Mouse (Mus musculus) liver, embryonic 16.5 days (tissue): Measurements from ENCODE around the gene Tmem72. TPM values are rescaled to one million over a fixed set of nuclear protein-coding genes. Genes with fewer than 3 reads are reported as not detected.

Experiments used
- ATAC-seq: fragments of 200-750 bp; cut with Nextera tagmentation; 2 replicates; pipeline ENCODE4 v1.8.0; 2017; ENCODE audit warnings: low read depth, mild to moderate bottlenecking, moderate number of reproducible peaks, moderate library complexity
- H3K27ac ChIP-seq: fragments of 300-500 bp; sonication (generic); 2 replicates; pipeline ENCODE4 v1.5.1; 2014; ENCODE audit warnings: mild to moderate bottlenecking, low read length
- H3K27me3 ChIP-seq: fragments of 300-500 bp; sonication (generic); 2 replicates; pipeline ENCODE4 v1.6.1; 2014; ENCODE audit warnings: low read depth, low read length, mixed read lengths; ENCODE audit not compliant: control insufficient read depth, insufficient read depth
- H3K36me3 ChIP-seq: fragments of 300-500 bp; sonication (generic); 2 replicates; pipeline ENCODE4 v1.6.1; 2014; ENCODE audit warnings: mild to moderate bottlenecking; ENCODE audit not compliant: control insufficient read depth, insufficient read depth
- H3K4me1 ChIP-seq: fragments of 300-500 bp; sonication (generic); 2 replicates; pipeline ENCODE4 v1.6.1; 2014; ENCODE audit warnings: low read depth, low read length, mixed read lengths; ENCODE audit not compliant: control insufficient read depth
- H3K4me2 ChIP-seq: fragments of 300-500 bp; sonication (generic); 2 replicates; pipeline ENCODE4 v1.6.1; 2014; ENCODE audit warnings: low read depth, low read length, mixed read lengths
- H3K4me3 ChIP-seq: fragments of 300-500 bp; sonication (generic); 2 replicates; pipeline ENCODE4 v1.5.1; 2014; ENCODE audit warnings: low read depth, mild to moderate bottlenecking, low read length
- H3K9ac ChIP-seq: fragments of 300-500 bp; sonication (generic); 2 replicates; pipeline ENCODE4 v1.6.1; 2014; ENCODE audit warnings: low read depth, low read length
- H3K9me3 ChIP-seq: fragments of 300-500 bp; sonication (generic); replicated peaks from 2 replicates; pipeline ENCODE4 v1.6.1; 2016; ENCODE audit warnings: low read length; ENCODE audit not compliant: control insufficient read depth
- WGBS: fragments of 180-500 bp; shearing (Covaris S2); extraction: QIAGEN DNeasy Blood & Tissue Kit; methylation state at CpG from one replicate; pipeline ENCODE4 v1.1.7; 2014; ENCODE audit not compliant: insufficient replicate concordance; 5-methylcytosine and 5-hydroxymethylcytosine counted together
- polyA plus RNA-seq: library from polyadenylated mRNA; unstranded; fragments of >200 nt; fragmentation: Nextera tagmentation; extraction: Ambion mirVana; gene quantifications from 2 replicates; pipeline ENCODE4 v1.2.1, GENCODE M21; 2015

The Tmem72 gene
- polyA plus RNA-seq, 1 experiment from 2014 or later = 0.15 TPM

GRCm38 (mm10) chr6:116718920-116719319, 2.2 kb upstream of the Tmem72 start:
- no peaks in the 10 kb centered on the region for H3K4me1 ChIP-seq
- H3K27me3 ChIP-seq = no peaks in the 10 kb centered on the region
- H3K27ac ChIP-seq = no peak overlapping the region
- no peaks in the 10 kb centered on the region for H3K9me3 ChIP-seq
- H3K9ac ChIP-seq = no peak overlapping the region
- no peaks in the 10 kb centered on the region for H3K36me3 ChIP-seq
- H3K4me2 ChIP-seq = no peak overlapping the region
- 31% methylated on average over 4 of the region's 4 CpGs for WGBS
- ATAC-seq = no peak
- H3K4me3 ChIP-seq = no peak overlapping the region

- Histone ChIP-seq H3K36me3 (no peaks in the 10 kb centered on the region), H3K27me3 (no peaks in the 10 kb centered on the region), H3K27ac (no peak overlapping the region), H3K4me2 (no peak overlapping the region), H3K9me3 (no peaks in the 10 kb centered on the region), H3K4me3 (no peak overlapping the region), H3K4me1 (no peaks in the 10 kb centered on the region), H3K9ac (no peak overlapping the region)
- no peak for ATAC-seq
- 67% methylated on average over 4 of the region's 4 CpGs for WGBS
These were observed 1.6 kb upstream of the Tmem72 start for GRCm38 (mm10) chr6:116718361-116718760.

GRCm38 (mm10) chr6:116717851-116718250, 1.1 kb upstream of the Tmem72 start:
- 65% methylated on average over 7 of the region's 7 CpGs for WGBS

GRCm38 (mm10) chr6:116715166-116715565, 1.5 kb downstream of the Tmem72 start:
- 49% methylated on average over 2 of the region's 2 CpGs for WGBS
- Histone ChIP-seq H3K4me3 (no peak overlapping the region), H3K27ac (no peak overlapping the region), H3K4me2 (no peak overlapping the region), H3K9me3 (no peaks in the 10 kb centered on the region), H3K36me3 (no peaks in the 10 kb centered on the region), H3K4me1 (no peaks in the 10 kb centered on the region), H3K9ac (no peak overlapping the region), H3K27me3 (no peaks in the 10 kb centered on the region)
- ATAC-seq = no peak

More at GRCm38 (mm10) chr6:116717851-116718250, 1.1 kb upstream of the Tmem72 start:
- Histone ChIP-seq H3K27ac (no peak overlapping the region), H3K27me3 (no peaks in the 10 kb centered on the region), H3K4me2 (no peak overlapping the region), H3K36me3 (no peaks in the 10 kb centered on the region), H3K4me3 (no peak overlapping the region), H3K9me3 (no peaks in the 10 kb centered on the region), H3K4me1 (no peaks in the 10 kb centered on the region), H3K9ac (no peak overlapping the region)
- no peak for ATAC-seq

- no peak overlapping the region for H3K4me2 ChIP-seq
- H3K4me1 ChIP-seq = no peaks in the 10 kb centered on the region
- H3K27me3 ChIP-seq = no peaks in the 10 kb centered on the region
- H3K9me3 ChIP-seq = no peaks in the 10 kb centered on the region
- H3K27ac ChIP-seq = no peak overlapping the region
- 60% methylated on average over 5 of the region's 5 CpGs for WGBS
- no peak overlapping the region for H3K4me3 ChIP-seq
- ATAC-seq = no peak
- H3K9ac ChIP-seq = no peak overlapping the region
- H3K36me3 ChIP-seq = no peaks in the 10 kb centered on the region
These were observed 2.1 kb downstream of the Tmem72 start for GRCm38 (mm10) chr6:116714576-116714975.

GRCm38 (mm10) chr6:116713966-116714365, 2.7 kb downstream of the Tmem72 start:
- H3K27ac ChIP-seq = no peak overlapping the region
- H3K36me3 ChIP-seq = no peaks in the 10 kb centered on the region
- H3K4me1 ChIP-seq = no peaks in the 10 kb centered on the region
- no peaks in the 10 kb centered on the region for H3K27me3 ChIP-seq
- no peak overlapping the region for H3K9ac ChIP-seq
- no peak overlapping the region for H3K4me3 ChIP-seq
- no peak overlapping the region for H3K4me2 ChIP-seq
- 55% methylated on average over 3 of the region's 3 CpGs for WGBS
- no peak for ATAC-seq
- H3K9me3 ChIP-seq = no peaks in the 10 kb centered on the region

- H3K4me3 ChIP-seq = no peak overlapping the region
- no peak overlapping the region for H3K9ac ChIP-seq
- no peak for ATAC-seq
- no peaks in the 10 kb centered on the region for H3K9me3 ChIP-seq
- 69% methylated on average over 3 of the region's 3 CpGs for WGBS
- no peak overlapping the region for H3K4me2 ChIP-seq
- H3K4me1 ChIP-seq = no peaks in the 10 kb centered on the region
- H3K27ac ChIP-seq = no peak overlapping the region
- H3K36me3 ChIP-seq = no peaks in the 10 kb centered on the region
- H3K27me3 ChIP-seq = no peaks in the 10 kb centered on the region
These were observed 4.2 kb downstream of the Tmem72 start for GRCm38 (mm10) chr6:116712503-116712902.

- ATAC-seq = no peak
- Histone ChIP-seq H3K27me3 (no peaks in the 10 kb centered on the region), H3K4me3 (no peak overlapping the region), H3K36me3 (no peaks in the 10 kb centered on the region), H3K9ac (no peak overlapping the region), H3K27ac (no peak overlapping the region), H3K4me1 (no peaks in the 10 kb centered on the region), H3K9me3 (no peaks in the 10 kb centered on the region), H3K4me2 (no peak overlapping the region)
- 20% methylated on average over 5 of the region's 5 CpGs for WGBS
These were observed 4.7 kb downstream of the Tmem72 start for GRCm38 (mm10) chr6:116712062-116712461.

- 60% methylated on average over 6 of the region's 6 CpGs for WGBS
- no peaks in the 10 kb centered on the region for H3K9me3 ChIP-seq
- H3K36me3 ChIP-seq = no peaks in the 10 kb centered on the region
- no peak overlapping the region for H3K4me3 ChIP-seq
- no peak overlapping the region for H3K9ac ChIP-seq
- no peak overlapping the region for H3K27ac ChIP-seq
- no peaks in the 10 kb centered on the region for H3K27me3 ChIP-seq
- ATAC-seq = no peak
- no peaks in the 10 kb centered on the region for H3K4me1 ChIP-seq
- no peak overlapping the region for H3K4me2 ChIP-seq
These were observed 12.4 kb downstream of the Tmem72 start for GRCm38 (mm10) chr6:116704320-116704719.

GRCm38 (mm10) chr6:116700821-116701220, 15.9 kb downstream of the Tmem72 start:
- no peak for ATAC-seq
- H3K27ac ChIP-seq = no peak overlapping the region
- no peaks in the 10 kb centered on the region for H3K9me3 ChIP-seq
- no peak overlapping the region for H3K4me2 ChIP-seq
- no peak overlapping the region for H3K9ac ChIP-seq
- H3K36me3 ChIP-seq = no peaks in the 10 kb centered on the region
- no peaks in the 10 kb centered on the region for H3K27me3 ChIP-seq
- H3K4me3 ChIP-seq = no peak overlapping the region
- H3K4me1 ChIP-seq = no peaks in the 10 kb centered on the region
